Mouse (Mus musculus) MEL (cell line): ENCODE results near the gene Robo1.

ENCODE experiments used
- BHLHE40 ChIP-seq: IDR thresholded peaks from 2 replicates; pipeline ENCODE4 v1.6.1; 2012; ENCODE audit warnings: low read depth, mild to moderate bottlenecking, inconsistent platforms, low read length, improper control_type of control experiment, borderline replicate concordance
- CHD2 ChIP-seq: IDR thresholded peaks from 2 replicates; pipeline ENCODE4 v1.6.1; 2011; ENCODE audit warnings: low read length, improper control_type of control experiment
- CTCF ChIP-seq, 3 experiments: IDR thresholded peaks in 2 of 3; conservative IDR thresholded peaks in 1 of 3; 2 replicates each; pipeline ENCODE4 v1.5.1; 2011 to 2012; ENCODE audit warnings: low read length in 3 of 3, low read depth in 2 of 3, mild to moderate bottlenecking in 2 of 3, improper control_type of control experiment in 1 of 3, inconsistent platforms in 1 of 3, mixed read lengths in 1 of 3, moderate library complexity in 1 of 3; ENCODE audit not compliant: control insufficient read depth in 1 of 3, insufficient read depth in 1 of 3, poor library complexity in 1 of 3, severe bottlenecking in 1 of 3
- EP300 ChIP-seq, 2 experiments: IDR thresholded peaks; 2 replicates each; pipeline ENCODE4 v1.6.1; 2011; ENCODE audit warnings: improper control_type of control experiment in 2 of 2, low read length in 2 of 2, low read depth in 1 of 2, mild to moderate bottlenecking in 1 of 2
- MAX ChIP-seq: IDR thresholded peaks from 2 replicates; pipeline ENCODE4 v1.6.1; 2011; ENCODE audit warnings: low read length, improper control_type of control experiment
- MYC ChIP-seq: IDR thresholded peaks from 2 replicates; pipeline ENCODE4 v1.6.1; 2011; ENCODE audit warnings: low read depth, mild to moderate bottlenecking, low read length, improper control_type of control experiment, moderate library complexity
- POLR2A ChIP-seq, 2 experiments: IDR thresholded peaks; 2 replicates each; pipeline ENCODE4 v1.6.1; 2011 to 2012; ENCODE audit warnings: low read length in 2 of 2, mild to moderate bottlenecking in 2 of 2, control low read depth in 1 of 2, improper control_type of control experiment in 1 of 2, low read depth in 1 of 2, moderate library complexity in 1 of 2; ENCODE audit not compliant: control insufficient read depth in 1 of 2, insufficient read depth in 1 of 2, poor library complexity in 1 of 2
- POLR2AphosphoS2 ChIP-seq: IDR thresholded peaks from 2 replicates; pipeline ENCODE4 v1.6.1; 2011; ENCODE audit warnings: low read length, improper control_type of control experiment
- SMC3 ChIP-seq: IDR thresholded peaks from 2 replicates; pipeline ENCODE4 v1.6.1; 2011; ENCODE audit warnings: low read depth, low read length, improper control_type of control experiment
- TBP ChIP-seq: IDR thresholded peaks from 2 replicates; pipeline ENCODE4 v1.8.0; 2011; ENCODE audit warnings: low read depth, low read length, improper control_type of control experiment

DNA sequence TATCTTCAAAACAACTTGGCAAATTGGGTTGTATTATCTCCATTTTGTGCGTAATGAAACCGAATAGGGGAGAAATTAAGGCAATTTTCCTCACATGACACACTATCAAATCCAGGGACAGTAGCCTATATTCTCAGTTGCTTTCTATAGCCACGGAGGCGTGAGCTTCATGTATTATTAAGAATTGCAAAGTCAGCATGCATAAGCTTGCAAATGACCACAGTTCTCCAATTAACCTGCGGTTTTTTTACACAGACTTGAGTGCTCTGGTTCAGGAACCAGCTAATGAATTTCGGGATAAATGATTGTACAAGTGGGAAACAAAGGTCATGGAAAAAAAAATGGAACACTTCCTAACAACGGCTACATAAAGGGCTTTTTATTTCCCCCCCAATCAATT lies 268.9 kb downstream of the Robo1 start:
- TF ChIP-seq POLR2A (IDR thresholded peaks at IDR 0.05; ENCODE audit: control insufficient read depth in 1 of 2, insufficient read depth in 1 of 2, low read depth in 1 of 2, low read length in 2 of 2, poor library complexity in 1 of 2) (no peak), EP300 (IDR thresholded peaks at IDR 0.05; ENCODE audit: low read depth in 1 of 2, low read length in 2 of 2) (no peak), TBP (no peak), SMC3 (no peak), POLR2AphosphoS2 (no peak), BHLHE40 (no peak), CTCF (IDR thresholded peaks at IDR 0.05 in 2 of 3, conservative IDR thresholded peaks at IDR 0.05 in 1 of 3; ENCODE audit: control insufficient read depth in 1 of 3, insufficient read depth in 1 of 3, low read depth in 2 of 3, low read length in 3 of 3, poor library complexity in 1 of 3, severe bottlenecking in 1 of 3) (no peak), MAX (no peak), CHD2 (no peak), MYC (no peak)
